Mouse (Mus musculus) stomach, embryonic 15.5 days (tissue): ENCODE data around the gene D930020B18Rik. TPM values are rescaled to one million over a fixed set of nuclear protein-coding genes. Genes with fewer than 3 reads are reported as not detected.

Experiments
- ATAC-seq: fragments of 200-750 bp; cut with Nextera tagmentation; 2 replicates; pipeline ENCODE4 v1.8.0; 2017; ENCODE audit warnings: low read depth, moderate number of reproducible peaks, moderate TSS enrichment; ENCODE audit not compliant: insufficient read depth, low FRiP score
- H3K27ac ChIP-seq: fragments of 300-500 bp; sonication (generic); 2 replicates; pipeline ENCODE4 v1.5.1; 2015; ENCODE audit warnings: mild to moderate bottlenecking, inconsistent platforms
- H3K27me3 ChIP-seq: fragments of 300-500 bp; sonication (generic); replicated peaks from 2 replicates; pipeline ENCODE4 v1.6.1; 2015; ENCODE audit warnings: inconsistent platforms
- H3K36me3 ChIP-seq: fragments of 300-500 bp; sonication (generic); 2 replicates; pipeline ENCODE4 v1.6.1; 2015; ENCODE audit warnings: inconsistent platforms
- H3K4me1 ChIP-seq: fragments of 300-500 bp; sonication (generic); 2 replicates; pipeline ENCODE4 v1.6.1; 2015; ENCODE audit warnings: inconsistent platforms
- H3K4me2 ChIP-seq: fragments of 300-500 bp; sonication (generic); 2 replicates; pipeline ENCODE4 v1.6.1; 2015; ENCODE audit warnings: mild to moderate bottlenecking, inconsistent platforms
- H3K4me3 ChIP-seq: fragments of 300-500 bp; sonication (generic); replicated peaks from 2 replicates; pipeline ENCODE4 v1.5.1; 2015; ENCODE audit warnings: inconsistent platforms
- H3K9ac ChIP-seq: fragments of 300-500 bp; sonication (generic); 2 replicates; pipeline ENCODE4 v1.6.1; 2015; ENCODE audit warnings: inconsistent platforms
- H3K9me3 ChIP-seq: fragments of 300-500 bp; sonication (generic); 2 replicates; pipeline ENCODE4 v1.6.1; 2016; ENCODE audit warnings: inconsistent platforms
- WGBS: fragments of 180-500 bp; shearing (Covaris S2); methylation state at CpG from one replicate; pipeline ENCODE4 v1.1.7; 2015; 5-methylcytosine and 5-hydroxymethylcytosine counted together
- polyA plus RNA-seq: library from polyadenylated mRNA; unstranded; fragments of >200 nt; fragmentation: Nextera tagmentation; extraction: Ambion mirVana; gene quantifications from 2 replicates; pipeline ENCODE4 v1.2.1, GENCODE M21; 2015

The D930020B18Rik gene
- polyA plus RNA-seq, 1 experiment from 2014 or later, result 0.89 TPM

GRCm38 (mm10) chr10:121640944-121641271 is 480 bp upstream of the D930020B18Rik start:
- 18% methylated on average over 10 of the region's 10 CpGs for WGBS
- ATAC-seq, result no peak
- no peak overlapping the region for H3K9ac ChIP-seq

GRCm38 (mm10) chr10:121642054-121642947 is 913 bp downstream of the D930020B18Rik start:
- H3K4me3 ChIP-seq, result peak overlapping the region; percentile 56
- peak overlapping the region; percentile 98 for H3K4me2 ChIP-seq
- ATAC-seq, result 0 out of 2 replicates have a peak, but pooled peaks have one; percentile 52
- WGBS, result 6% methylated on average over 28 of the region's 28 CpGs
- H3K4me1 ChIP-seq, result peaks cover 14% of the 10 kb centered on the region; the same call in 1 of the 2 replicates
- H3K27ac ChIP-seq, result no peak overlapping the region
- H3K27me3 ChIP-seq, result peaks cover 9% of the 10 kb centered on the region
- H3K9ac ChIP-seq, result no peak overlapping the region
- no peaks in the 10 kb centered on the region for H3K9me3 ChIP-seq
- no peaks in the 10 kb centered on the region for H3K36me3 ChIP-seq

More at GRCm38 (mm10) chr10:121640944-121641271, 480 bp upstream of the D930020B18Rik start:
- Histone ChIP-seq H3K27ac (no peak overlapping the region), H3K4me1 (peaks cover 14% of the 10 kb centered on the region; the same call in 1 of the 2 replicates), H3K4me3 (peak overlapping the region; percentile 56), H3K36me3 (no peaks in the 10 kb centered on the region), H3K27me3 (peaks cover 9% of the 10 kb centered on the region), H3K9me3 (no peaks in the 10 kb centered on the region), H3K4me2 (peak overlapping the region; percentile 98)

- no peak overlapping the region for H3K9ac ChIP-seq
Measured at GRCm38 (mm10) chr10:121646294-121646693, 4.9 kb downstream of the D930020B18Rik start.

GRCm38 (mm10) chr10:121653079-121653478 is 11.7 kb downstream of the D930020B18Rik start:
- no peak overlapping the region for H3K27ac ChIP-seq
- H3K36me3 ChIP-seq, result no peaks in the 10 kb centered on the region
- H3K27me3 ChIP-seq, result no peaks in the 10 kb centered on the region
- H3K9ac ChIP-seq, result no peak overlapping the region
- H3K9me3 ChIP-seq, result no peaks in the 10 kb centered on the region
- H3K4me3 ChIP-seq, result no peak overlapping the region
- H3K4me1 ChIP-seq, result no peaks in the 10 kb centered on the region
- WGBS, result 88% methylated on average over 1 of the region's 1 CpGs
- ATAC-seq, result no peak
- H3K4me2 ChIP-seq, result no peak overlapping the region

More at GRCm38 (mm10) chr10:121646294-121646693, 4.9 kb downstream of the D930020B18Rik start:
- H3K27ac ChIP-seq, result no peak overlapping the region
- no peak overlapping the region for H3K4me3 ChIP-seq
- H3K4me1 ChIP-seq, result peaks cover 8% of the 10 kb centered on the region; the same call in 1 of the 2 replicates
- 56% methylated on average over 6 of the region's 6 CpGs for WGBS
- no peak for ATAC-seq
- no peaks in the 10 kb centered on the region for H3K9me3 ChIP-seq
- H3K36me3 ChIP-seq, result no peaks in the 10 kb centered on the region
- H3K4me2 ChIP-seq, result no peak overlapping the region
- peaks cover 9% of the 10 kb centered on the region for H3K27me3 ChIP-seq

GRCm38 (mm10) chr10:121655907-121656306 is 14.5 kb downstream of the D930020B18Rik start:
- no peaks in the 10 kb centered on the region for H3K36me3 ChIP-seq
- no peak overlapping the region for H3K4me3 ChIP-seq
- no peak overlapping the region for H3K4me2 ChIP-seq
- no peaks in the 10 kb centered on the region for H3K4me1 ChIP-seq
- no peak overlapping the region for H3K27ac ChIP-seq
- 87% methylated on average over 4 of the region's 4 CpGs for WGBS
- no peak for ATAC-seq
- no peaks in the 10 kb centered on the region for H3K9me3 ChIP-seq
- no peaks in the 10 kb centered on the region for H3K27me3 ChIP-seq
- H3K9ac ChIP-seq, result no peak overlapping the region

GRCm38 (mm10) chr10:121662711-121663110 is 21.3 kb downstream of the D930020B18Rik start:
- Histone ChIP-seq H3K9me3 (no peaks in the 10 kb centered on the region), H3K36me3 (no peaks in the 10 kb centered on the region), H3K4me1 (no peaks in the 10 kb centered on the region), H3K4me3 (no peak overlapping the region), H3K9ac (no peak overlapping the region), H3K27me3 (no peaks in the 10 kb centered on the region), H3K27ac (no peak overlapping the region), H3K4me2 (no peak overlapping the region)
- ATAC-seq, result no peak
- 89% methylated on average over 2 of the region's 2 CpGs for WGBS

GRCm38 (mm10) chr10:121663599-121663998 is 22.2 kb downstream of the D930020B18Rik start:
- ATAC-seq, result no peak

GRCm38 (mm10) chr10:121665631-121666145 is 24.3 kb downstream of the D930020B18Rik start:
- ATAC-seq, result no peak
- Histone ChIP-seq H3K4me1 (no peaks in the 10 kb centered on the region), H3K9me3 (no peaks in the 10 kb centered on the region), H3K9ac (no peak overlapping the region), H3K27me3 (no peaks in the 10 kb centered on the region), H3K4me2 (no peak overlapping the region), H3K4me3 (no peak overlapping the region), H3K36me3 (no peaks in the 10 kb centered on the region), H3K27ac (no peak overlapping the region)
- 61% methylated on average over 8 of the region's 8 CpGs for whole genome bisulfite sequencing

More at GRCm38 (mm10) chr10:121663599-121663998, 22.2 kb downstream of the D930020B18Rik start:
- Histone ChIP-seq H3K9ac (no peak overlapping the region), H3K4me2 (no peak overlapping the region), H3K4me3 (no peak overlapping the region), H3K27me3 (no peaks in the 10 kb centered on the region), H3K36me3 (no peaks in the 10 kb centered on the region), H3K9me3 (no peaks in the 10 kb centered on the region), H3K27ac (no peak overlapping the region), H3K4me1 (no peaks in the 10 kb centered on the region)
- WGBS, result 59% methylated on average over 13 of the region's 13 CpGs

- Histone ChIP-seq H3K36me3 (no peaks in the 10 kb centered on the region), H3K4me2 (no peak overlapping the region), H3K27ac (no peak overlapping the region), H3K4me3 (no peak overlapping the region), H3K27me3 (no peaks in the 10 kb centered on the region), H3K9ac (no peak overlapping the region), H3K9me3 (0 out of 2 replicates have a peak, but pooled peaks cover 4% of the 10 kb centered on the region), H3K4me1 (no peaks in the 10 kb centered on the region)
- ATAC-seq, result no peak
- WGBS, result 84% methylated on average over 10 of the region's 10 CpGs
Measured at GRCm38 (mm10) chr10:121669103-121669502, 27.7 kb downstream of the D930020B18Rik start.

- Histone ChIP-seq H3K27ac (no peak overlapping the region), H3K9ac (no peak overlapping the region), H3K4me2 (no peak overlapping the region), H3K27me3 (no peaks in the 10 kb centered on the region), H3K36me3 (no peaks in the 10 kb centered on the region), H3K4me1 (no peaks in the 10 kb centered on the region), H3K4me3 (no peak overlapping the region), H3K9me3 (0 out of 2 replicates have a peak, but pooled peaks cover 4% of the 10 kb centered on the region)
- 60% methylated on average over 7 of the region's 7 CpGs for WGBS
- ATAC-seq, result no peak
Measured at GRCm38 (mm10) chr10:121677019-121677418, 35.6 kb downstream of the D930020B18Rik start.

GRCm38 (mm10) chr10:121680902-121681301 is 39.5 kb downstream of the D930020B18Rik start:
- H3K9me3 ChIP-seq, result no peaks in the 10 kb centered on the region
- H3K36me3 ChIP-seq, result no peaks in the 10 kb centered on the region
- no peaks in the 10 kb centered on the region for H3K4me1 ChIP-seq
- no peak overlapping the region for H3K4me2 ChIP-seq
- WGBS, result 82% methylated on average over 2 of the region's 2 CpGs
- H3K9ac ChIP-seq, result no peak overlapping the region
- no peaks in the 10 kb centered on the region for H3K27me3 ChIP-seq
- H3K4me3 ChIP-seq, result no peak overlapping the region
- no peak for ATAC-seq
- H3K27ac ChIP-seq, result no peak overlapping the region

GRCm38 (mm10) chr10:121682539-121682938 is 41.2 kb downstream of the D930020B18Rik start:
- ATAC-seq, result no peak
- no peaks in the 10 kb centered on the region for H3K27me3 ChIP-seq
- H3K27ac ChIP-seq, result no peak overlapping the region
- no peaks in the 10 kb centered on the region for H3K9me3 ChIP-seq
- no peaks in the 10 kb centered on the region for H3K4me1 ChIP-seq
- H3K36me3 ChIP-seq, result no peaks in the 10 kb centered on the region
- WGBS, result 72% methylated on average over 10 of the region's 10 CpGs
- no peak overlapping the region for H3K4me2 ChIP-seq
- no peak overlapping the region for H3K4me3 ChIP-seq
- H3K9ac ChIP-seq, result no peak overlapping the region
